Mouse (Mus musculus) inflammation-experienced regulatory T-cells (primary cell): ENCODE data around the gene Dlx5. TPM values are rescaled to one million over a fixed set of nuclear protein-coding genes. Genes with fewer than 3 reads are reported as not detected.

Experiments used
- polyA plus RNA-seq, 2 experiments: library from polyadenylated mRNA; unstranded; fragments of 100-300 nt; shearing (Covaris generic); gene quantifications; one replicate each; pipeline ENCODE4 v1.2.1; 2017

Gene Dlx5
- under 1 TPM in 1 of 2 experiments, not detected in 1; 0.20 TPM for polyA plus RNA-seq

GRCm38 (mm10) chr6:6881638-6882190 lies at the start of gene Dlx5:
Dlx5 (minus strand) TSS chr6:6882085.

GRCm38 (mm10) chr6:6863160-6863870 lies 18.6 kb downstream of the Dlx5 start, which contains the start of gene Dlx6:
Dlx6 (plus strand) TSS chr6:6863334.

Other genes with a start within 250 kb of the Dlx5 start
- gene Dlx6, start 18.8 kb downstream of the Dlx5 start, polyA plus RNA-seq: under 1 TPM; 0.34 to 0.36 TPM
- 1 to 10 TPM; 1.2 to 2.6 TPM for gene Sdhaf3, start 73.9 kb upstream of the Dlx5 start, polyA plus RNA-seq